Mouse (Mus musculus) embryonic facial prominence, embryonic 15.5 days (tissue): ENCODE measurements around the gene Arhgef28. TPM values are rescaled to one million over a fixed set of nuclear protein-coding genes. Genes with fewer than 3 reads are reported as not detected.

Experiments used
- ATAC-seq: fragments of 200-750 bp; cut with Nextera tagmentation; 2 replicates; pipeline ENCODE4 v1.8.0; 2017; ENCODE audit warnings: low read depth, moderate TSS enrichment; ENCODE audit not compliant: insufficient number of reproducible peaks, low FRiP score, low TSS enrichment
- H3K27ac ChIP-seq: fragments of 300-500 bp; sonication (generic); replicated peaks from 2 replicates; pipeline ENCODE4 v1.5.1; 2015; ENCODE audit warnings: mild to moderate bottlenecking, inconsistent platforms
- H3K27me3 ChIP-seq: fragments of 300-500 bp; sonication (generic); 2 replicates; pipeline ENCODE4 v1.6.1; 2015; ENCODE audit warnings: inconsistent platforms
- H3K36me3 ChIP-seq: fragments of 300-500 bp; sonication (generic); 2 replicates; pipeline ENCODE4 v1.6.1; 2015; ENCODE audit warnings: mild to moderate bottlenecking, inconsistent platforms
- H3K4me1 ChIP-seq: fragments of 300-500 bp; sonication (generic); 2 replicates; pipeline ENCODE4 v1.6.1; 2015; ENCODE audit warnings: inconsistent platforms
- H3K4me2 ChIP-seq: fragments of 300-500 bp; sonication (generic); replicated peaks from 2 replicates; pipeline ENCODE4 v1.6.1; 2015; ENCODE audit warnings: mild to moderate bottlenecking, inconsistent platforms
- H3K4me3 ChIP-seq: fragments of 300-500 bp; sonication (generic); replicated peaks from 2 replicates; pipeline ENCODE4 v1.5.1; 2015; ENCODE audit warnings: mild to moderate bottlenecking, inconsistent platforms
- H3K9ac ChIP-seq: fragments of 300-500 bp; sonication (generic); 2 replicates; pipeline ENCODE4 v1.6.1; 2015; ENCODE audit warnings: inconsistent platforms
- H3K9me3 ChIP-seq: fragments of 300-500 bp; sonication (generic); replicated peaks from 2 replicates; pipeline ENCODE4 v1.6.1; 2016; ENCODE audit warnings: inconsistent platforms
- WGBS: fragments of 180-500 bp; shearing (Covaris S2); methylation state at CpG from one replicate; pipeline ENCODE4 v1.1.7; 2015; 5-methylcytosine and 5-hydroxymethylcytosine counted together
- polyA plus RNA-seq: library from polyadenylated mRNA; unstranded; fragments of >200 nt; fragmentation: Nextera tagmentation; extraction: Ambion mirVana; gene quantifications from 2 replicates; pipeline ENCODE4 v1.2.1, GENCODE M21; 2015

The Arhgef28 gene
- polyA plus RNA-seq, result 14.7 and 15.4 TPM in 2 replicates

DNA sequence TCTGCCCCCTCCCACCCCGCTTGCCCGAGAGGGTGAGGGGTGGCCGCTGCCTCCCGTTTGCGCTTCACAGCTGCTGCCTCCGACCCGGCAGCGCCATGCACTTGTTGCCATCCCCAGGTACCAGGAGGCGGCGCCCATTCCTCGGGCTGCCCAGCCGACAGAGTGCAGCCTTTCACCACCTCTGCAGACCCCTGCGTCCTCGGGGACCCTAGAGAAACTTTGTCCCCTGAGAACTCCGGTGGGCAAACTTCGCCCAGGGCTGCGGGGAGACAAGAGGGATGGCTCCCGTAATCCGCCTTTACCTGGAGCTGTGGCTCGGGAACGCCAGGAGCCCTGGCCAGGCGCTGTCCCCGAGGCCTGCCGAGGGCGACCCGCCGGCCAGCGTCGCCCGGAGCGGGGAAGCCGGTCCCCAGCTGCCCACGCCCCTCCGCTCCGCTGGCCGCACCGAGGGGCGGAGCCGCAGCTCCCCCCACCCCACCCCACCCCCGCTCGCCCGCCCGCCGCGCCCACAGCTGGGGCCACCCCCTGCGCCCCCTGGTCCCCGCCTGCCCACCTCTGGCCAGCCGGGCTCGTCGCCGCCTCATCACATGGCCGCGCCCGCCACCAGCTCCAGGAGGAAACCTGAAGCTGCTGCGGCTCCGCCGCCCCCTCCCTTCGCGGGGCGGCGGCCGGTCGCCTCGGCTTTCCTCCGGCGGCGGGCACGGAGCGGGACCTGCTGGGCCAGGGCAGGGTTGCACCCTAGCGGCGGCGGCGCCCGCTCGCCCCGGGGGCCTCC, at the start of gene Arhgef28:
Arhgef28 (minus strand) TSS at position 669 of the 775 bp plus-strand sequence.
- Histone ChIP-seq H3K9me3 (no peaks in the 10 kb centered on the region), H3K9ac (peak within 1 kb of the TSS; percentile 39), H3K27ac (peak within 1 kb of the TSS; percentile 56; the same call in 1 of the 2 replicates), H3K4me3 (peak within 1 kb of the TSS; percentile 61), H3K4me2 (peak within 1 kb of the TSS; percentile 96), H3K27me3 (peaks cover 4% of the 10 kb centered on the region; the same call in 1 of the 2 replicates), H3K36me3 (no peaks in the 10 kb centered on the region), H3K4me1 (peaks cover 9% of the 10 kb centered on the region)
- ATAC-seq, result peak; percentile 87
- 0% methylated on average over 53 of the region's 76 CpGs for WGBS

DNA sequence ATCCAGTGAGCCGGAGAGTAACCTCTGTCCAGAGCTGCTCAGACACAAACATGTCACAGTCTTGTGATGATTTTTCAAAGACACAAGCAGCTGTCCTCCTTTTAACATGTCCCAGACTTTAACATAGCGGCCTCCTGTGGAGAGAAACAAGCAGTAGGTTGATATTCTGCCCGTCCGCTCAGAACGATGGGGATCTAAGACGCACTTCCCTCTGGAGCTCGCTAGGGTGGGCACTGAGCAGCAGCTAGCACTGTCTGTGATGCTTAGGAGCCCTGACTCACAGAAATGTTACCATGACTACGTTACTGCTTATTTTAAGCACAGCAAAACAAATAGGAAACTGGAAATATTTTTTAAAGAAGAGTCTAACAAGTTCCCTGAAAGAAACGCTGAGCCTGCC, 48.7 kb upstream of the Arhgef28 start:
- Histone ChIP-seq H3K27ac (no peak overlapping the region), H3K4me3 (no peak overlapping the region), H3K4me2 (no peak overlapping the region), H3K9me3 (no peaks in the 10 kb centered on the region), H3K36me3 (peaks cover 79% of the 10 kb centered on the region), H3K9ac (no peak overlapping the region), H3K27me3 (no peaks in the 10 kb centered on the region), H3K4me1 (no peaks in the 10 kb centered on the region)
- ATAC-seq, result no peak
- WGBS, result 69% methylated on average over 9 of the region's 9 CpGs

DNA sequence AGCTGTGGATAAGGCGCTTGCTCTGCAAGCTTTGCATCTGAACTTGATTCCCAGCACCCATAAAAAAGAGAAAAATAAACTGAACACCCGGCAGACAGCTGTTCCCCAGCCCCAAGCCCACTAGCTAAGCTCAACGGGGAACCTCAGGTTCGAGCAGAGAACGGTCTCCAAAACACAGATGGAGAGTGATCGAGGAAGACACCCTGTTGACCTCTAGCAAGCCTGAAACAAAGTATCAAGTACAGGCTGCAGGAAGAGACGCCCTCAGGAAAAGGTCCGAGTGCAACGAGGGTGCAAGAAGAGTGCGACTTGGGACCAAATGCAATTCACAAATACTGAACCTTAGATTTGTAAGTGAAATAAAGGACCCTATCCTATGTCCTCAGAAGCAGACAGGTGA, 43.4 kb upstream of the Arhgef28 start:
- Histone ChIP-seq H3K27ac (no peak overlapping the region), H3K27me3 (no peaks in the 10 kb centered on the region), H3K9ac (no peak overlapping the region), H3K4me2 (no peak overlapping the region), H3K9me3 (no peaks in the 10 kb centered on the region), H3K4me1 (no peaks in the 10 kb centered on the region), H3K4me3 (no peak overlapping the region), H3K36me3 (peaks cover 68% of the 10 kb centered on the region)
- ATAC-seq, result no peak
- WGBS, result 83% methylated on average over 10 of the region's 10 CpGs

DNA sequence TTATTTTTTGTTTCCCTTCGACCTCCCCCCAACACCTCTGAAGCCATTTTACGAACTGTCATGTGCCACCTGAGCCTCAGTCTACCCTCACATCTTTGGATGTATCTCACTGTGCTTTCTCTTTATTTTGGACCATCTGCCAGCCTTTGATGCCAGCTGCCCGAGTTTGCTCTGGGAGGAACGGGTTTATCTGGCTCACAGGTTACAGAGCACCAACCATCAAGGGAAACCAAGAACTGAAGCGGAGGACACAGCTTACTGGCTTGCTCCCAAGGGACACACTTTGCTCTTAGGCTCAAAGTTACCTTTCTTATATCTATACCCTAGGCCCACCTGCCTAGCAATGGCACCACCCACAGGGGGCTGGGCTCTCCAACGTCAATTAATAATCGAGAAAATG, 39.1 kb upstream of the Arhgef28 start:
- Histone ChIP-seq H3K4me2 (no peak overlapping the region), H3K27ac (no peak overlapping the region), H3K27me3 (no peaks in the 10 kb centered on the region), H3K9me3 (no peaks in the 10 kb centered on the region), H3K9ac (no peak overlapping the region), H3K36me3 (peaks cover 34% of the 10 kb centered on the region), H3K4me1 (no peaks in the 10 kb centered on the region), H3K4me3 (no peak overlapping the region)
- 77% methylated on average over 7 of the region's 7 CpGs for WGBS
- ATAC-seq, result no peak; the same call in 1 of the 2 replicates

DNA sequence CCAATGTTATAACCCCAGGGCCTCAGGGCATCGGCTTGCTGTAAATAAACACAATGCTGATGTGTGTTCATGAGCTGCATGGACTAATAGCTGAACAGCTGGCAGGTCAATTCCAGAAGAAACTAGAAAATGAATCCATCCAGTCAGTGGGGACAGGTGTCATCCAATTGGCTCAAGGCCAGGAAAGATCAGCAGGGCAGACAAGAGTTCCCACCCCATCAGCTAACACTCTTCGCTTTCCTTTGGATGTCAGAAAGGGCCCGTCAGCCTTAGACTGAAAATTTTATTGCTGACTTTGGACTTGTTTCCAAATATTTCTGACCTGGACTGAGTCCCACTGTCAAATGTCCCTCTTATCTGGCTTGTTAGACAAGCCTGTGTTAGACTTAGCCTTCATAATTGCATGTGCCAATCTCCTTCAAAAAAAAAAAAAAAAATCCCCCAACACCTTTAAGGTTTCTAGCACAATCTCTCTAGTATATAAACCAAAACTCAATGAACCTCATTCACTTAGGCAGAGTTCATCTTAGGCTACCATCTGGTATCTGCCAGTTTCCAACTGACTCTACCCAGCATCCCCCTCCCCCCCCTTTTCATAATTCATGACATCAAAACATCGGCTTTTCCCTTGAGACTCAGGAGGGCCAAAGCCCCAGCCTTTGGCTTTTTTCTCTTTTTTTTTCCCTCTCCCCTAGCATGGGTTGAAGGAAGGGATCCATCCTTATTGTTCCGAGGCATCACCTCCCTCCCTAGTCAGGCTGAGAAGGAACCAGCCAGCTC, 38.5 kb upstream of the Arhgef28 start:
- Histone ChIP-seq H3K4me3 (no peak overlapping the region), H3K27ac (no peak overlapping the region), H3K4me2 (no peak overlapping the region), H3K4me1 (no peaks in the 10 kb centered on the region), H3K9ac (no peak overlapping the region), H3K36me3 (peaks cover 28% of the 10 kb centered on the region), H3K9me3 (no peaks in the 10 kb centered on the region), H3K27me3 (no peaks in the 10 kb centered on the region)
- no peak for ATAC-seq
- WGBS, result 60% methylated on average over 5 of the region's 5 CpGs

DNA sequence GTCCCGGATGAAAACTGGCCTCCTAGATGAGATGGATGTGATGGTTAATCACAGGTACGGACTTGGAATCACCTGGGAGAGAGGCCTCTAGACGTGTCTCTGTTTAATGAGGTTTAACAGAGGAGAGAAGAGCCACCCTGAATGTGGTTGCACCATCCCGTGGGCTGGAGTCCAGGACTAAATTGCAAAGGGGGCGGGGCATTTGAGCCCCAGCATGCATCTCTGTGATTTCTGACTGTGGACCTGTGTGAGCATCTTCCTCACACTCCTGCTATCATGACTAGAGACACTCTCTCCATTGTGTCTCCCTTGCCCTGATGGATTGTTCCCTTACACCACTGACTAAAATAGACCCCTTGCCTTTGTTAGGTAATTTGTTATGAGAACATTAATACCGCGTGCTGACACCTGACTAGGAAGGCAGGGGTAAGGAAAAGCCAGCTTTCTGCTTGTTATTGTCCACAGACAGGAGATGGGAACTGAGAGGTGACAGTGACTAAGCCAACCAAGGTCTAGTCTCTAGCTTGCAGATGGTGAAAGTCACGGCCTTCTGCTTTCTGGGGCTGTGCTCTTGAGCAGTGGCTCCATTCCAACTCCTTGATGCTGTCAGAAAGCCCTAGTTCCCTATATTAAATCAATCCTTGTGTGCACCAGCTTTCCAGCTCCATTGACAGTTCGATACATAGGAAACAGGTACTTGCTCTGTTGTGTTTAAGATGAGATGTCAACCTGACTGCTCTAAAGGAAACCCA, 35.5 kb upstream of the Arhgef28 start:
- H3K4me1 ChIP-seq, result no peaks in the 10 kb centered on the region
- H3K9ac ChIP-seq, result no peak overlapping the region
- H3K4me3 ChIP-seq, result no peak overlapping the region
- 64% methylated on average over 9 of the region's 9 CpGs for WGBS
- H3K27ac ChIP-seq, result no peak overlapping the region
- peaks cover 2% of the 10 kb centered on the region; the same call in 1 of the 2 replicates for H3K36me3 ChIP-seq
- no peaks in the 10 kb centered on the region for H3K27me3 ChIP-seq
- no peak for ATAC-seq
- no peak overlapping the region for H3K4me2 ChIP-seq
- no peaks in the 10 kb centered on the region for H3K9me3 ChIP-seq

DNA sequence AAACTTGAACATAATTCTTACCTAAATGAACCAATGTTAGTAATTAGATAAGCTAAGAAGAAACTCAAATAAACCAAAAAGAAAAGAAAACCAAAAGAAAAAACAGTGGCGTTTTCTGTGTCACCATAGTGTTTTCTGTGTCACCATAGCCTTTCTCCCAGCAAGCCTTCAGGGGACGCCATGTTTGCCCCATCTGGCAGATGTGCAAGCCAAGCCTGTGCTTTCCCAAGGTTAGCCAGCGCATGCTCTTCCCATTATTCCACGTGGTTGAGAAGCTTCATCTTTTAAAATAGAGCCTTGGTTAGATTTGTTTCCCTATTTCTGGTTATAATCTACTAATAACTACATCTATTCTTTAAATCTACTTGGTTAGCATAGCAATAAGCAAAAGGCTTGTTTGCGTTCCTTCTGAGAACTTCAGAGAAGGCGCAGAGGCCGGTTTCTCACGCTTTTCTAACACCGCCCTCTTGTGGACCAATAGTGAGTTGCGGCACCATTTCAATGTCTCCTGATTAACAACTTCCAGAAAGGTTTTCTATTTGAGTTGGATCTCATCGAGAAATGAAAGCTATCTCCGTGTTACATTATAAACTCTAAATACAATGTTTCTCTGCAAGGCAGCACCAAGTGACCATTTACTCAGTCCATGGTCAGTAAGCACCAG, 33.9 kb upstream of the Arhgef28 start:
- ATAC-seq, result no peak
- H3K4me2 ChIP-seq, result no peak overlapping the region
- H3K27ac ChIP-seq, result no peak overlapping the region
- no peak overlapping the region for H3K9ac ChIP-seq
- no peaks in the 10 kb centered on the region for H3K27me3 ChIP-seq
- WGBS, result 14% methylated on average over 12 of the region's 12 CpGs
- no peaks in the 10 kb centered on the region for H3K4me1 ChIP-seq
- H3K36me3 ChIP-seq, result no peaks in the 10 kb centered on the region
- no peak overlapping the region for H3K4me3 ChIP-seq
- no peaks in the 10 kb centered on the region for H3K9me3 ChIP-seq

DNA sequence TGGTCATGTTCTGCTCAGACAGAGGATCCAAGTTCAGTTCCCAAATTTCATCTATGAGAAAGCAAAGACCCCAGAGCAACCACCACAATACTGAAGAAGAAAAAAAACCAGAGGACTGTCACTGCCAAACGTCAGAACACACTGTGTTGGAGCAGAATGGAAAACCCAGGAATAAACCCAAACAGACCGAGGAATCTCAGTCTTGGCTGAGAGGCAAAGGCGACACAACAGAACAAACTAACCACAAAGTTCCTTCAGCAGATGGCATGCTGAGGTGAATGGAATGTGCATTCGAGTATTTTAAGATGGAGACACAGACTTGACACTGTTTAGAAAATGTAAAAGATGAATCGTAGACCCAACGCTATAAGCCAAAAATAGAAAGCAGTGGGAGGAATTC, 29.2 kb upstream of the Arhgef28 start:
- Histone ChIP-seq H3K9ac (no peak overlapping the region), H3K4me2 (no peak overlapping the region), H3K36me3 (no peaks in the 10 kb centered on the region), H3K27ac (no peak overlapping the region), H3K4me1 (no peaks in the 10 kb centered on the region), H3K9me3 (no peaks in the 10 kb centered on the region), H3K27me3 (no peaks in the 10 kb centered on the region), H3K4me3 (no peak overlapping the region)
- WGBS, result 55% methylated on average over 6 of the region's 6 CpGs
- no peak for ATAC-seq

DNA sequence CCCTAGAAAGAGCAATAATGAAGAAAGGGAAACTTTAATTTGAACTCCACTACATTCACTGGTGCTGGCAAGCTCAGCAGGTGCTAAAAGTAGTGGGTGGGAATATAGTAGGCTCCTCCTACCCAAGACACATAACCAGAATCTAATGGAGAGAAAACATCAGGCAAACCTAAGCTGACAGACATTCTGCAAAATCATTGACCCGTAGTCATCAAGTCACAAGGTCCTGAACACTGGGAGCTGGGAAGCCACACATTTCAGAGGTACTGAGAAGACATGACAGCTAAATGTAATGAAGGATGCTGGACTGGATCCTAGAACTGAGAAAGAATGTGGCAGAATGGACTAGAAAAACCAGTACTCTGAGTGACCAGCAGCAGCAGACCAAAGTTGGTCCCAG, 24.3 kb upstream of the Arhgef28 start:
- no peaks in the 10 kb centered on the region for H3K36me3 ChIP-seq
- no peaks in the 10 kb centered on the region for H3K27me3 ChIP-seq
- H3K9ac ChIP-seq, result no peak overlapping the region
- no peaks in the 10 kb centered on the region for H3K9me3 ChIP-seq
- no peaks in the 10 kb centered on the region for H3K4me1 ChIP-seq
- H3K4me2 ChIP-seq, result no peak overlapping the region
- no peak for ATAC-seq
- no peak overlapping the region for H3K4me3 ChIP-seq
- no peak overlapping the region for H3K27ac ChIP-seq
- whole genome bisulfite sequencing, result 87% methylated on average over 1 of the region's 1 CpGs

DNA sequence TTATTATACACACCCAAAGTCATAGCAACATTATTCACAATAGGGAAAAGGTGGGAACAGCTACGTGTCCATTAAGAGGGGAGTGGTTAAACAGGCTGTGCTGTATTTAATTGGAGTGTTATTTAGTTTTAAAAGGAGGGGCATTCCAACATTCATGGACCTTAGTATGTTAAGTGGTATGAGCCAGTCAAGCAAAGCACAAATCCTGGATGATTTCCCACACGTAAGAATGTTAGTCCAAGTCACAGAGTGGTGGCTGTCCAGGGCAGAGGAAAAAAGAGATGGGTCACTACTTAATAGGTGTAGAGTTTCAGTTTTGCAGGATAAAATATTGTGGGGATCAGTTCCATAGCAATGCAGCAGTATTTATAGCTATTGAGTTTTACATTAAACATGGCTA, 20.0 kb upstream of the Arhgef28 start:
- 63% methylated on average over 2 of the region's 2 CpGs for WGBS
- H3K9me3 ChIP-seq, result no peaks in the 10 kb centered on the region
- no peaks in the 10 kb centered on the region for H3K27me3 ChIP-seq
- H3K4me2 ChIP-seq, result no peak overlapping the region
- no peak overlapping the region for H3K9ac ChIP-seq
- H3K27ac ChIP-seq, result no peak overlapping the region
- ATAC-seq, result no peak
- no peaks in the 10 kb centered on the region for H3K36me3 ChIP-seq
- 0 out of 2 replicates have a peak, but pooled peaks cover 3% of the 10 kb centered on the region for H3K4me1 ChIP-seq
- H3K4me3 ChIP-seq, result no peak overlapping the region
